Mouse (Mus musculus) heart, embryonic 12.5 days (tissue): ENCODE measurements at regions not wholly inside any gene's neighbourhood (a gene's known extent, or its start where the extent isn't known, plus 50 kb on each side); places are given as distances from the start of the nearest gene placed in this dataset.

Experiments used
- ATAC-seq: fragments of 200-750 bp; cut with Nextera tagmentation; 2 replicates; pipeline ENCODE4 v1.8.0; 2017; ENCODE audit warnings: moderate TSS enrichment, moderate library complexity; ENCODE audit not compliant: insufficient number of reproducible peaks, low FRiP score
- H3K27ac ChIP-seq: fragments of 300-500 bp; sonication (generic); 2 replicates; pipeline ENCODE4 v1.5.1; 2016; ENCODE audit warnings: mild to moderate bottlenecking, moderate library complexity; ENCODE audit not compliant: poor library complexity, severe bottlenecking
- H3K27me3 ChIP-seq: fragments of 300-500 bp; sonication (generic); replicated peaks from 2 replicates; pipeline ENCODE4 v1.6.1; 2016; ENCODE audit warnings: mild to moderate bottlenecking, moderate library complexity
- H3K36me3 ChIP-seq: fragments of 300-500 bp; sonication (generic); 2 replicates; pipeline ENCODE4 v1.6.1; 2016; ENCODE audit warnings: mild to moderate bottlenecking, moderate library complexity
- H3K4me1 ChIP-seq: fragments of 300-500 bp; sonication (generic); replicated peaks from 2 replicates; pipeline ENCODE4 v1.6.1; 2016; ENCODE audit warnings: mild to moderate bottlenecking
- H3K4me2 ChIP-seq: fragments of 300-500 bp; sonication (generic); 2 replicates; pipeline ENCODE4 v1.6.1; 2016; ENCODE audit warnings: mild to moderate bottlenecking, moderate library complexity
- H3K4me3 ChIP-seq: fragments of 300-500 bp; sonication (generic); 2 replicates; pipeline ENCODE4 v1.5.1; 2016; ENCODE audit warnings: mild to moderate bottlenecking
- H3K9ac ChIP-seq: fragments of 300-500 bp; sonication (generic); 2 replicates; pipeline ENCODE4 v1.6.1; 2016; ENCODE audit warnings: mild to moderate bottlenecking, moderate library complexity
- H3K9me3 ChIP-seq: fragments of 300-500 bp; sonication (generic); replicated peaks from 2 replicates; pipeline ENCODE4 v1.6.1; 2016; ENCODE audit warnings: mild to moderate bottlenecking, moderate library complexity
- WGBS: fragments of 180-500 bp; shearing (Covaris S2); methylation state at CpG from one replicate; pipeline ENCODE4 v1.1.7; 2016; 5-methylcytosine and 5-hydroxymethylcytosine counted together

DNA sequence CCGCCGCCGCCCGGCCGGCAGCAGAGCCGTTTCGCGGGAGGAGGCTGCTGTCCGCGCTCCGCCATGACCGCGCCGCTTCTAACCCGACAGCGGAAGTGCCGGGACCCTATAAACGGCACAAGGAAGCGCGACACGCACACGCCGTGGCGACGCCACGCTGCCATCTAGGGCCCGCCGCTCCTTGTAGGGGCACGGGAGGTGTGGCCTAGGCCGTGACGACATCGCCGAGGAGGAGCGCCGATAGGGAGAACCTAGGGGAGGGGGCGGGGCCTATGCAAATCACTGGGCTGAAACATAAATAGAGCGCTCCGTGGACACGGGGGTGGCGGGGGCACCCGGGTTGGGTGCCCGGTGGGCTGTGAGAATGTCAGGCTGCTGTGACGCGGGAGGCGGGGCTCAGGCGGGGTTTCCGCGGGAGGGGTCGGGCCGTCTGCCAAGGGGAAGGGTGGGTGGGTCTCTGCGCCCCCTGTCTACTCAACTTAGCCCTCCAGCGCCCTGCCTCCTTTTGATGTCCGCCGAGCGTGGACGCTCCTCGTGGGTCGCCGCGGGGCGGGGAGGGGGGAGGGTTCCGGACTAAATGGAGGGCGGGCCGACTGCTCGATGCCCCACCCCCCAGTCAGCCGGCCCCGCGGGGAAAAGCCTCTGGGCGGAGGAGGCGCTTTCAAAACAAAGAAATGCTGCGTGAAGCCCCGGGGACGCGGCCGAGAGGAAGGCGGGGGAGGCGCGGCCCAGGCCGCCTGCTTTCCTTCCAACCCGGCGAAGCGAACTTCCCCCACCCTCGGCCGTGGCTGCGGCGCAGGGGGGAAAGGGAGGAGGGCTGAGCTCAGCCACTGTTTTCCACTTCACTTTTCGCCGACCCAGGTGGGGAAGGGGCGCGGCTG is 154.0 kb upstream of the Smim15 start:
- Histone ChIP-seq H3K27ac (peak overlapping the region; percentile 89), H3K4me3 (peak overlapping the region; percentile 85), H3K4me2 (peak overlapping the region; percentile 82), H3K9ac (peak overlapping the region; percentile 88), H3K9me3 (no peaks in the 10 kb centered on the region), H3K4me1 (peaks cover 16% of the 10 kb centered on the region), H3K27me3 (peaks cover 24% of the 10 kb centered on the region), H3K36me3 (no peaks in the 10 kb centered on the region)
- under 1% methylated on average over 81 of the region's 90 CpGs for WGBS
- ATAC-seq = peak; percentile 94

DNA sequence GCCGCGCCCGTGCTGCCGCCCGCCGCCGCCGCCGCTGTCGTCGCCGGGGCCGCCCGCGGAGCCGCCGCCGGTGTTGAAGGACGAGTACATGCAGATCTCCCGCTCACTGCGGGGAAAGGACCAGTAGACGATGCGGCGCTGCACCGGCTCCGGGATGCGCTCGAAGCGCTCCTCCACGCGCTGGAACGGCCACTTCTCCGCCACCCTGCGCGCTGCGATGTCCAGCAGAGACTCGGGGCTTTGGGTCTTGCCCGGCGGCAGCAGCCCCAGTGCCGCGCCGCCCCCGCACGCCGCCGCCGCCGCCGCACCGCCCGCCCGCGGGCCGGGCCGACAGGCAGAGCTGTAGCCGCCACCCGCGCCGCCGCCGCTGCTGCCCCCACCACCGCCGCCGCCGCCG is 154.7 kb upstream of the Smim15 start:
- H3K9ac ChIP-seq = peak overlapping the region; percentile 88
- H3K36me3 ChIP-seq = no peaks in the 10 kb centered on the region
- peak overlapping the region; percentile 82 for H3K4me2 ChIP-seq
- H3K27ac ChIP-seq = peak overlapping the region; percentile 87
- 7% methylated on average over 65 of the region's 66 CpGs for WGBS
- peak overlapping the region; percentile 85 for H3K4me3 ChIP-seq
- peaks cover 18% of the 10 kb centered on the region for H3K27me3 ChIP-seq
- H3K4me1 ChIP-seq = peaks cover 16% of the 10 kb centered on the region
- ATAC-seq = no peak; the same call in none of the 2 replicates
- H3K9me3 ChIP-seq = no peaks in the 10 kb centered on the region

DNA sequence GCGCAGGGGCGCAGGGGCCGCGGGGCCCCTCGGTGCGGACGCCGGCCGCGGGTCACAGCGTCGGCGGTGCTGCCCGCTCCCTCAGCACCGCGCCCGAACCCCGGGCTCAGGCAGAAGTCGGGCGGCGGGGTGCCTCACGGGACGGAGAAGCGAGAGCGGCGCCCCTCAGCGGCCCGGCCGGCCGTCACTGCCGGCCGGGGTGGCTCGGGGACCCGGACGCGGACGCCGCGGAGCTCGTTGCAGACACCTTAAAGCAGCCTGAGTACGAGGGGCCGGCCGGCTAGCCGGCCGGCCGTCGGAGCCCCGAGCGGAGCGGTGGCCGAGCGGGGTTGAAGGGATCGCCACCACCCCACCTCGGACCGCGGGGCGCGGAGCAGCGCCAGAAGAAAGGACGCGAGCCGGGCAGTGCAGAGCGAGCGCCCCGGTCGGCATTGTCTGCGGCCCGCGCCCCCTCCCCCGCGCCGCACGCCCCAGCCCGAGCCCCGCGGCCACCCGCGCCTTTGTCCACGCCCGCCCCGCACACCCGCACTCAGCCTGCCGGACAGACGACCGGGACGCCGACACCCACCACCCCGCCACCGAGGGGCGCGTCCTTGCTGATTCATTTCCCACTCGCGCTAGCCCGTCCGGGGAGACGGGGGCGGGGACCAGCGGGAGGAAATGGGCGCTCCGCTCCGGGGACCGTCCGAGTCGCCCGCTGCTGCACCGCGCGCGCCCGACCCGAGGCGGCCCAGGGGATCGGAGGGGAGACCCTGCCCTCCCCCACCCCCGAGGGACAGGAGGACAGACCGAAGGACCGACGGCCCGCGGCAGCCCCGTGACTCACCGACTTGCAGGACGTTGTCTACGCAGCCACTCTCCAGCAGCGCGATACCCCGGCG is 155.4 kb upstream of the Smim15 start:
- WGBS = under 1% methylated on average over 106 of the region's 127 CpGs
- H3K9me3 ChIP-seq = no peaks in the 10 kb centered on the region
- no peak for ATAC-seq

DNA sequence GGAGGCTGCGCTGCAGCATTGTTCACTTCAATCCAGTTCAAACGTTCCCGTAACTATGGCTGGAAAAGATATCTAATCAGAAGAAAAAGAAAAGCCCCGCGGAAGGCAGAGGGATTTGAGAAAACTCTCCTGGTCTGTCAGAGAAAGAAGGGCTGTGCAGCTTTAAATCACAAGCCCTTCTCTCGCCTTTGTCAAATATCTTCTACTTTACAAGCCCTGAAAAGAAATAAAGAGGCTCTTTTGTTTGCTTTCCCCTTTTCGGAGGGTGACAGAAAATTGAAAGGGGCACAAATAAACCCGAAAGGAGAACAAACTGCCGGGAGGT is 156.1 kb upstream of the Smim15 start:
- WGBS = under 1% methylated on average over 9 of the region's 9 CpGs
- no peak for ATAC-seq
- H3K4me2 ChIP-seq = peak overlapping the region; percentile 82

More for the DNA sequence above, 155.4 kb upstream of the Smim15 start:
- Histone ChIP-seq H3K27me3 (peaks cover 13% of the 10 kb centered on the region), H3K4me2 (peak overlapping the region; percentile 82), H3K4me1 (peaks cover 16% of the 10 kb centered on the region), H3K4me3 (peak overlapping the region; percentile 85), H3K27ac (peak overlapping the region; percentile 62; the same call in 1 of the 2 replicates), H3K36me3 (no peaks in the 10 kb centered on the region), H3K9ac (peak overlapping the region; percentile 88)

GRCm38 (mm10) chr13:107887366-107888230 is 156.6 kb upstream of the Smim15 start:
- Histone ChIP-seq H3K27me3 (peaks cover 1% of the 10 kb centered on the region), H3K4me2 (peak overlapping the region; percentile 82), H3K4me1 (peaks cover 16% of the 10 kb centered on the region), H3K4me3 (peak overlapping the region; percentile 85), H3K9ac (peak overlapping the region; percentile 88), H3K36me3 (no peaks in the 10 kb centered on the region), H3K27ac (no peak overlapping the region), H3K9me3 (no peaks in the 10 kb centered on the region)
- ATAC-seq = no peak
- WGBS = 2% methylated on average over 16 of the region's 16 CpGs

More for the DNA sequence above, 156.1 kb upstream of the Smim15 start:
- H3K9me3 ChIP-seq = no peaks in the 10 kb centered on the region
- peak overlapping the region; percentile 88 for H3K9ac ChIP-seq
- H3K27ac ChIP-seq = peak overlapping the region; percentile 62; the same call in 1 of the 2 replicates
- peak overlapping the region; percentile 85 for H3K4me3 ChIP-seq
- peaks cover 7% of the 10 kb centered on the region for H3K27me3 ChIP-seq
- no peaks in the 10 kb centered on the region for H3K36me3 ChIP-seq
- H3K4me1 ChIP-seq = peaks cover 16% of the 10 kb centered on the region

- Histone ChIP-seq H3K4me2 (no peak overlapping the region), H3K27ac (no peak overlapping the region), H3K27me3 (no peaks in the 10 kb centered on the region), H3K4me3 (no peak overlapping the region), H3K36me3 (no peaks in the 10 kb centered on the region), H3K9ac (no peak overlapping the region), H3K9me3 (no peaks in the 10 kb centered on the region; the same call in 1 of the 2 replicates), H3K4me1 (peaks cover 20% of the 10 kb centered on the region)
- no peak for ATAC-seq
- 81% methylated on average over 3 of the region's 3 CpGs for WGBS
These were observed 159.4 kb upstream of the Smim15 start for GRCm38 (mm10) chr13:107884836-107885235.

DNA sequence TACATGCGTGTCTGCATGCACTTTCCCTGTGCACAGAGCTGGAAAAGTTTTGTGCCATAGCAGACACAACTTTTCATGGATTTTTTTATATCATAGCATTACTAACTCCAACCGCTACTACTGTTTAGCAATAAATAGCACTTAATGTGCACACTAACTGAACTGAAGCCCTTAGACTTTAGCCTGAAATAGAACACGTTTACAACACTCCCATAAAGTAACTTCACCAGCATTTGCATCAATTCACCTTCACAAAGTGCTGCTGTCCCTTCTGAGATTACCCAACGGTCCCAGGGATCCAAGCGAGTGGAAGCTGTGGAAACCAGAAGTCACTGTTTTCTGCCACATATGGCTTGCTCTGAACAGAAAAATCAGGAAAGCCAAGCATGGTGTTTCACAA is 161.9 kb upstream of the Smim15 start:
- no peak overlapping the region for H3K4me2 ChIP-seq
- no peaks in the 10 kb centered on the region; the same call in 1 of the 2 replicates for H3K9me3 ChIP-seq
- H3K27ac ChIP-seq = no peak overlapping the region
- no peak overlapping the region for H3K9ac ChIP-seq
- no peaks in the 10 kb centered on the region for H3K36me3 ChIP-seq
- no peaks in the 10 kb centered on the region for H3K27me3 ChIP-seq
- H3K4me1 ChIP-seq = peaks cover 21% of the 10 kb centered on the region
- H3K4me3 ChIP-seq = no peak overlapping the region
- ATAC-seq = no peak
- WGBS = 80% methylated on average over 5 of the region's 5 CpGs

DNA sequence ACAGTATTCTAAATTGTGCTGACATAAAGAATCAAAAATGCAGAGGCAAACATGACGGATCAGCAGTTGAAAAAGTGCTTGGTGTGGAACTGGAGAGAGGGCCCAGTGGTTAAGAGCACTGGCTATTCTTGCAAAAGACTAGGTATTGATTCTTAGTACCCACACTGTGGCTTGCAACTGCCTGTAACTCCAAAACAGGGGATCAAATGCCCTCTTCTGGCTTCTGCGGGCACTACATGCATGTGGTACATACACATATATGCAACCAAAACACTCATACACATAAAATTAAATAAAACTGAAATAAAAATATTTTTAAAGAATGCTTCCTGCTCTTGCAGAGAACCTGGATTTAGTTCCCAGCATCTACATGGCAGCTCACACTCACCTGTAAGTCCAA is 163.7 kb upstream of the Smim15 start:
- no peak overlapping the region for H3K4me3 ChIP-seq
- 92% methylated on average over 2 of the region's 2 CpGs for WGBS
- no peak for ATAC-seq

GRCm38 (mm10) chr13:107879535-107879934 is 164.7 kb upstream of the Smim15 start:
- Histone ChIP-seq H3K9me3 (no peaks in the 10 kb centered on the region; the same call in 1 of the 2 replicates), H3K4me2 (peak overlapping the region; percentile 40), H3K4me1 (peaks cover 13% of the 10 kb centered on the region), H3K27ac (no peak overlapping the region), H3K9ac (no peak overlapping the region), H3K27me3 (no peaks in the 10 kb centered on the region), H3K36me3 (no peaks in the 10 kb centered on the region), H3K4me3 (no peak overlapping the region)
- ATAC-seq = peak; percentile 45; the same call in 1 of the 2 replicates
- 46% methylated on average over 7 of the region's 8 CpGs for WGBS

More for the DNA sequence above, 163.7 kb upstream of the Smim15 start:
- H3K4me1 ChIP-seq = peaks cover 13% of the 10 kb centered on the region
- H3K27me3 ChIP-seq = no peaks in the 10 kb centered on the region
- no peak overlapping the region for H3K9ac ChIP-seq
- H3K36me3 ChIP-seq = no peaks in the 10 kb centered on the region
- no peak overlapping the region for H3K27ac ChIP-seq
- no peaks in the 10 kb centered on the region; the same call in 1 of the 2 replicates for H3K9me3 ChIP-seq
- no peak overlapping the region for H3K4me2 ChIP-seq

- H3K9me3 ChIP-seq = no peaks in the 10 kb centered on the region; the same call in 1 of the 2 replicates
- no peak overlapping the region for H3K4me3 ChIP-seq
- no peaks in the 10 kb centered on the region for H3K36me3 ChIP-seq
- H3K27ac ChIP-seq = no peak overlapping the region
- 83% methylated on average over 3 of the region's 3 CpGs for WGBS
- H3K4me1 ChIP-seq = peaks cover 13% of the 10 kb centered on the region
- no peak for ATAC-seq
- H3K9ac ChIP-seq = no peak overlapping the region
- no peaks in the 10 kb centered on the region for H3K27me3 ChIP-seq
- H3K4me2 ChIP-seq = no peak overlapping the region
These were observed 165.3 kb upstream of the Smim15 start for GRCm38 (mm10) chr13:107878980-107879379.
